ENCODE assay signal across 8 mouse cellular contexts in the genomic region with DNA sequence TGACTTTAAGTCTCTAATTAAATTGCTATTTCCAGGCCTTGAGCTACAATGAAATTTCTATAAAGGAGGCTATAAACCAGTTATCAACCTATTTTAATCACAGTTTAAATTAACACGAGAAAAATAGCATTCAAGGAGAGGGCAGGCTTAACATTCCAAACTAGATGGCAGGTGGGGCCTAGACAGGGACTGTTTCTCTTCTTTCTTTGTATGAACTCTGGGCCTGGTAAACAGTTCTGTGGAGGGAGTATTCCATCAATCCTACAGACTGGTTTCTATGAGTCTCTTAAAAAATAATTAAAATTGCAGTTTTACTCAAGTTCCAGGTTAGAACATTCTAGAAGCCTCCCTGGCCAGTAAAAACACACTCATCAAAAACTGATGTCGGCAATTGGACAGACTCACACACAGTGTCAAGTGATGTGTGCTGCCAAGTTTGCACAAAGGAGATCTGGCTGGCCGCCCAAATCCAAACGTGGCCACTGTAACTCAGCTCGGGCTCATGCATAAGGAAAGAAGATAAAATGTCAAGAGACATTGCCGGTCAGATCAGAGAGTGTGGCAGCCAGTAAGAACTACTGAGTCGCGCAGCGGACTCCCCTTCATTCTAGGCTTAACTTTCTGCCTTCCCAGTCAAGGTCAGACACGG.
A peak's percentile ranks its signal among the peaks of the same experiment; 100 is the strongest.
DNase-seq lines count a peak whose midpoint lies in the region; ATAC-seq lines count a peak whose summit lies in the region.

No protein-coding gene starts in this region.

- WGBS in neural tube, embryonic 12.5 days: 72% methylated on average over 10 of the region's 10 CpGs
- WGBS in heart, embryonic 12.5 days: 26% methylated on average over 10 of the region's 10 CpGs
- 29% methylated on average over 10 of the region's 10 CpGs for WGBS in lung, embryonic 15.5 days

- no peaks in the 10 kb centered on the region for H3K36me3 ChIP-seq in neural tube, embryonic 12.5 days
- H3K36me3 ChIP-seq in heart, embryonic 12.5 days: no peaks in the 10 kb centered on the region
- H3K36me3 ChIP-seq in lung, embryonic 15.5 days: no peaks in the 10 kb centered on the region

- H3K9ac ChIP-seq in neural tube, embryonic 12.5 days: no peak overlapping the region
- H3K9ac ChIP-seq in heart, embryonic 12.5 days: no peak overlapping the region
- H3K9ac ChIP-seq in lung, embryonic 15.5 days: no peak overlapping the region

- ATAC-seq in cerebellum, adult (ENCODE audit: insufficient number of reproducible peaks, low FRiP score, low TSS enrichment): 0 out of 2 replicates have a peak, but pooled peaks have one; percentile 29
- ATAC-seq in neural tube, embryonic 12.5 days (ENCODE audit: low FRiP score, low read depth): 0 out of 2 replicates have a peak, but pooled peaks have one; percentile 13
- peak; percentile 64 for ATAC-seq in heart, embryonic 12.5 days (ENCODE audit: insufficient number of reproducible peaks, low FRiP score)
- peak; percentile 42; the same call in 1 of the 2 replicates for ATAC-seq in lung, embryonic 15.5 days (ENCODE audit: borderline replicate concordance, extremely low read depth, low FRiP score, low TSS enrichment)

- H3K4me2 ChIP-seq in neural tube, embryonic 12.5 days (replicated peaks): no peak overlapping the region
- no peak overlapping the region; the same call in 1 of the 2 replicates for H3K4me2 ChIP-seq in heart, embryonic 12.5 days
- no peak overlapping the region for H3K4me2 ChIP-seq in lung, embryonic 15.5 days

- H3K4me3 ChIP-seq in neural tube, embryonic 12.5 days: no peak overlapping the region
- H3K4me3 ChIP-seq in heart, embryonic 12.5 days: no peak overlapping the region
- no peak overlapping the region for H3K4me3 ChIP-seq in lung, embryonic 15.5 days

- no peaks in the 10 kb centered on the region for H3K4me1 ChIP-seq in neural tube, embryonic 12.5 days
- H3K4me1 ChIP-seq in heart, embryonic 12.5 days (replicated peaks): peaks cover 12% of the 10 kb centered on the region
- 0 out of 2 replicates have a peak, but pooled peaks cover 8% of the 10 kb centered on the region for H3K4me1 ChIP-seq in lung, embryonic 15.5 days

- H3K9me3 ChIP-seq in neural tube, embryonic 12.5 days: no peaks in the 10 kb centered on the region
- H3K9me3 ChIP-seq in heart, embryonic 12.5 days (replicated peaks): no peaks in the 10 kb centered on the region
- no peaks in the 10 kb centered on the region for H3K9me3 ChIP-seq in lung, embryonic 15.5 days

- no peak overlapping the region for H3K27ac ChIP-seq in neural tube, embryonic 12.5 days
- H3K27ac ChIP-seq in heart, embryonic 12.5 days (ENCODE audit: poor library complexity, severe bottlenecking): peak overlapping the region; percentile 52
- H3K27ac ChIP-seq in lung, embryonic 15.5 days: no peak overlapping the region

- DNase-seq in cerebellum, adult 11-12 months: no peak
- DNase-seq in neural tube, embryonic 10.5 days (ENCODE audit: extremely low spot score, low spot score): no peak
- DNase-seq in spleen, postnatal 14 days (ENCODE audit: low spot score in 2 of 2): no peak
- no peak for DNase-seq in thymus, postnatal 25 days

- no peaks in the 10 kb centered on the region for H3K27me3 ChIP-seq in neural tube, embryonic 12.5 days (replicated peaks)
- H3K27me3 ChIP-seq in heart, embryonic 12.5 days (replicated peaks): no peaks in the 10 kb centered on the region
- no peaks in the 10 kb centered on the region for H3K27me3 ChIP-seq in lung, embryonic 15.5 days

Comparison
In these comparisons a context has a peak if more than half of its experiments do, and no peak if none do; other contexts are left out.
1. ATAC-seq: peak in every context shown above with its lines; median percentile 64 in heart, embryonic 12.5 days; 42 in lung, embryonic 15.5 days; 29 in cerebellum, adult; 13 in neural tube, embryonic 12.5 days.